Mouse (Mus musculus) liver, adult (tissue): ENCODE measurements around the gene C1rb.
A peak's percentile ranks its signal among the peaks of the same experiment; 100 is the strongest.

Experiments used
- GATA4 ChIP-seq: IDR thresholded peaks from 2 replicates; pipeline ENCODE4 v1.6.1; 2014; ENCODE audit warnings: mild to moderate bottlenecking, low read length; ENCODE audit not compliant: insufficient replicate concordance

C1rb gene

GRCm38 (mm10) chr6:124570026-124570425 is at the start of gene C1rb:
C1rb (plus strand) TSS chr6:124570294.
- TF ChIP-seq GATA4: no peak

GRCm38 (mm10) chr6:124527881-124528280 is 42.2 kb upstream of the C1rb start:
- peak; percentile 59; the same call in 1 of the 2 replicates for TF ChIP-seq GATA4

DNA sequence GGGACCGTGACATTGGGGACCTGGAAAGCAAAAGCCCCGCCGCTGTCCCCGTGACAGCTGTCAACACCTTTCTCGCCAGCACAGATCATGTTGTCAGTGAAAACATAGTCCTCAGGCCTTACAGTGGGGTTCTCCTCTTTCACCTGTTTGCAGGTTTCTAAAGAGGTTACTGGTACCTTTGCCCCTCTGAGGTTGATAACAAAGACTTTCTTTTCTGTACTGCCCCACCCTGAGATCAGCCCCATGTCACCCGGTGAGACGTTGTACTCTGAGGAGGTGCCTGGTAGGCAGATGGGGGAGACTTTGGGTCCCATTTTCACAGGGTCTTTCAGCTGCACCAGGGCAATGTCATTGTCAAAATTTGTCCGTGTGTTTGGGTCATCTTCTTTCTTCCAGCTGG is 39.0 kb upstream of the C1rb start:
- TF ChIP-seq GATA4: no peak

GRCm38 (mm10) chr6:124542284-124542683 is 27.8 kb upstream of the C1rb start, which contains the start of gene C1s1:
C1s1 (minus strand) TSS chr6:124542359.
- peak; percentile 73 for TF ChIP-seq GATA4

DNA sequence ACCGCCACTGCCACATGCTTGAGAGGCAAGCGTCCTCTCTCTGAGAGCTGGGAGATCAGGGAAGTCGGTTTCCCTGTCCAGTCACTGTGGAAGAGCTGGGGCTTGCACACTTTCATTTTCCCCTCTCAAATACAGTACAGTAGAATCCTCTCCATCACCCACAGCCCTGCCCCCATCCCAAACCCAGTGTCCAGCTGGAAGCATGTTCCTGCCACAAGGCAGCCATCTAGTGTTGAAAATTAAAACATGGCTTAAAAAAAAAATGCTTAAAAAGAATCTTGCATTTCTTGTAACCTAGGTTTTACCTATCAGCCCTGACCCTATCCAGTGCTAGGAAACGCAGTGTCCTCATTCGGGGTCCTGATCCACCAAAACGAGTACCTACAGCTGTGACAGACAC is 25.6 kb upstream of the C1rb start:
- TF ChIP-seq GATA4: no peak

- no peak for TF ChIP-seq GATA4
These were observed 24.7 kb upstream of the C1rb start for GRCm38 (mm10) chr6:124545425-124545824.

DNA sequence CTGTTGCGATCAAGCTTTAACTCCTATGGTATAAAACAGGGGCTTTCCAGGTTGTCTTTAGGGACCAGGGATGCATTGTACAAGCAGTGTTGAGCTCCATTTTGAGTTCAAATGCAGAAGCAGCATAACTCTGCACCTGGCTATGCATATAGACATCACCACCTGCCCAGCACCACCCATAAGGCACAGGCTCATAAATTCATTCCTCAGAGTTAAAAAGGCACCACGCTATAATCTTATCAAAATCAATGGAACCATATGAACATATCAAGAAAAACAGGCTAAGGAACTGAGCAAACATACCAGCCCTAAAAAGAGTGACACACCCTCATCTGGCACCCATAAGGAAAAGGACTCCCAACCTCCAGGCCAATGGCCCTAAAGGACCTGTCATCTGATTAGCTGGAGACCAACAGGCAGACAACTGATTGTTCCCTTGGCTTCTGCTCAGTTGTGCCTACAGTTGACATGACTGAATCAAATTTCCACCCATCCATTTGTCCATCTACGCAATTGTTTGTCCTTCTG is 21.0 kb upstream of the C1rb start:
- TF ChIP-seq GATA4: no peak

DNA sequence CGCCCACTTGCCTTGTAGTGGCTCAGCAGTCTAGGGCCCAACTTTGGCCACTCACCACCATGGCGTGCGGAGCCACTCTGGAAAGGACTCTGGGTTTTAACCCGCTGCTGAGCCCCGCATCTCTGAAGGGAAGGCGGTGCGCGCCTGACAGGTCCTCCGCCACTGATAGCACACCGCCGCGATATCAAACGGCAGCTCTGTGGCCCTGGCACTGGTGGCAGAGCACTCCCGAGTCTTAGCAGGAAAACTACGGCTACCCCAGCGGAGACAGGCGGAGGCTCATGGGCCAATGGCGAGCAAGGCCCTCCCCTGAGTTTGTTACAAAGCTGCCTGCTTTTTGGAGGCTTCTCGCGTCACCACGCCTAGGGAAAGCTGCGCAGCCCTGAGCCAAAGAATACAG is 17.3 kb upstream of the C1rb start:
- no peak for TF ChIP-seq GATA4

GRCm38 (mm10) chr6:124582231-124582630 is 12.1 kb downstream of the C1rb start:
- TF ChIP-seq GATA4: no peak

DNA sequence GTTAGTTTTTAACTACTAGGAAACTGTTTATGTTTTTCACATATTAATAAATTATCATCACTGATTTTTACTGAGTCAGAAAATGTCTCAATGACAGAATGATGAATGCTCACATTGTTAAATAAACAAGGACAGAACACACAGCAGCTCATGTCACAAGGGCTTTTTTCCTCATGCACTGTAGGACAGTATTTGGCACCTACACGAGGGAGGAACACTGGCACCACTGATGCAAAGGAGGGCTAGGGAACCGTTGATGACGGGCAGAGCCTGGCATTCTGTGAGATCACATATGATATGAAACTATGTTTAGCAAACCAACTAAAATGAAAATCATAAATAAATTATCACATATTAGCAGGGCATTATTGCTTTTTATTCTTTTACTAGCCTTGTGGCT is 14.8 kb downstream of the C1rb start:
- no peak for TF ChIP-seq GATA4

GRCm38 (mm10) chr6:124585761-124586160 is 15.7 kb downstream of the C1rb start:
- no peak for TF ChIP-seq GATA4

DNA sequence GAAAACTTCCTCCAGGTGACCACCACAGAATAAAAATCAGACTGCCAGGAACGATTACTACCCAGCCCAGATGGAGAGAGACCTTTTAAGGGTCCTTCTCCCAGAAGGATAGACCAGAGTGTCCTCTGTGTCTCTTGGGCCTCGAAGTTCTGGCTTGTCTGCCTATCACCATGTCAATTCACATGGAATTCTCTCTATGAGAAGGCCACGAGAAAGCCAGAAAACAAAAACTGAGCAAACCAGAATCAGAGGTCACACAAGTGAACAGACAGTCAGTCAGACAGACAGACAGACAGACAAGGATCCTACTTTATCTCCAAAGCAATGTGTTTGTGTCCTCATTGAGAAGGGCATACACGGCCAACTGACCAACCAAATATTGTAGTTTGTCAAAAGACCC is 16.2 kb downstream of the C1rb start:
- no peak for TF ChIP-seq GATA4

GRCm38 (mm10) chr6:124588771-124589170 is 18.7 kb downstream of the C1rb start:
- TF ChIP-seq GATA4: no peak

DNA sequence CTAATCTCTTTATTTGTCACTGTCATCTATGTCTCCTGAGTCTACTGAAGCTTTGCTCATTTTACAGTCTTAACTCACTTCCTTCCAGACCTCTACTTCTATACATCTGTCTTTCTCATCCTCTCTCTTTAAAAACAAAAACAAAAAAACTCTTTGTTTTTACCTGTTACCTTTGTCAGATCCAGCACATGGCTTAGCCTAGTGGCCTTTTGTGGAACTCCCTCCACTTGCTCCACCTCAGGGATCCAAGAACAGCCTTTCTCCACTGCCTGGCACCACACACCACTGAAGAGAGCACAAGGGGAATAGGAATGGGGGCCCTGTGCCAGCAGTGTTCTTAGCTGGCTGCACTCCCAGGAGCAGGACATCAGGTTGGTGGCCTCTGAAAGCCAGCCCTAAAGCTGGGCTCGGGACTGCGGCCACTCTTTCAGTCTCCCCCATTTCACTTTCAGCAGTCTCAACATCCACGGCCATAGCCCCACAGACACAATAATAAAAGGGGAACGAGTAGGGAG is 22.1 kb downstream of the C1rb start:
- TF ChIP-seq GATA4: no peak

GRCm38 (mm10) chr6:124593121-124593520 is 23.0 kb downstream of the C1rb start:
- no peak for TF ChIP-seq GATA4

- no peak for TF ChIP-seq GATA4
These were observed 31.9 kb downstream of the C1rb start for GRCm38 (mm10) chr6:124602031-124602430.

GRCm38 (mm10) chr6:124625612-124626011 is 55.5 kb downstream of the C1rb start:
- no peak for TF ChIP-seq GATA4
